Mouse (Mus musculus): Measurements from ENCODE around the gene Hexb. TPM values are rescaled to one million over a fixed set of nuclear protein-coding genes. Genes with fewer than 3 reads are reported as not detected.
"Not testable (repeated sequence)": the region's sequence is repeated elsewhere in the genome, so short reads cannot be mapped to it uniquely, and the experiment has no call there.

The Hexb gene
- polyA plus RNA-seq, 1 experiment, result 14.6 TPM

- Histone ChIP-seq H3K4me1 (ENCODE audit: control insufficient read depth, insufficient read depth, insufficient read length, low read length) (no peaks in the 10 kb centered on the region), H3K4me3 (ENCODE audit: insufficient read depth, low read depth, low read length) (no peak overlapping the region), H3K27ac (replicated peaks; ENCODE audit: low read depth, low read length) (no peak overlapping the region)
Observed at GRCm38 (mm10) chr13:97176731-97177130, 21.4 kb downstream of the Hexb start.

- Histone ChIP-seq H3K4me3 (ENCODE audit: insufficient read depth, low read depth, low read length) (no peak overlapping the region), H3K4me1 (ENCODE audit: control insufficient read depth, insufficient read depth, insufficient read length, low read length) (no peaks in the 10 kb centered on the region), H3K27ac (replicated peaks; ENCODE audit: low read depth, low read length) (no peak overlapping the region)
Observed at GRCm38 (mm10) chr13:97175520-97176264, 22.5 kb downstream of the Hexb start.

- no peak overlapping the region for H3K27ac ChIP-seq (replicated peaks; ENCODE audit: low read depth, low read length)
- H3K4me3 ChIP-seq (ENCODE audit: insufficient read depth, low read depth, low read length), result no peak overlapping the region
- H3K4me1 ChIP-seq (ENCODE audit: control insufficient read depth, insufficient read depth, insufficient read length, low read length), result no peaks in the 10 kb centered on the region
Observed at GRCm38 (mm10) chr13:97145834-97146233, 52.3 kb downstream of the Hexb start.

- Histone ChIP-seq H3K27ac (replicated peaks; ENCODE audit: low read depth, low read length) (no peak overlapping the region), H3K4me1 (ENCODE audit: control insufficient read depth, insufficient read depth, insufficient read length, low read length) (peaks cover 5% of the 10 kb centered on the region), H3K4me3 (ENCODE audit: insufficient read depth, low read depth, low read length) (no peak overlapping the region)
Observed at GRCm38 (mm10) chr13:97142321-97142720, 55.8 kb downstream of the Hexb start.

GRCm38 (mm10) chr13:97138404-97138931, 59.7 kb downstream of the Hexb start:
- Histone ChIP-seq H3K4me3 (ENCODE audit: insufficient read depth, low read depth, low read length) (peak overlapping the region; percentile 96), H3K27ac (replicated peaks; ENCODE audit: low read depth, low read length) (peak overlapping the region; percentile 96)
- H3K4me1 ChIP-seq (ENCODE audit: control insufficient read depth, insufficient read depth, insufficient read length, low read length), result not testable (repeated sequence)

- peak within 1 kb of the TSS; percentile 96 for H3K27ac ChIP-seq (replicated peaks; ENCODE audit: low read depth, low read length)
- H3K4me1 ChIP-seq (ENCODE audit: control insufficient read depth, insufficient read depth, insufficient read length, low read length), result peaks cover 5% of the 10 kb centered on the region
- H3K4me3 ChIP-seq (ENCODE audit: insufficient read depth, low read depth, low read length), result peak within 1 kb of the TSS; percentile 96
Observed at GRCm38 (mm10) chr13:97137466-97138400, 60.4 kb downstream of the Hexb start, which contains the start of the genes Gfm2 and Nsa2. TSS of gene Gfm2 (plus strand) at chr13:97137937. TSS of gene Nsa2 (minus strand) at chr13:97137937.

- not testable (repeated sequence) for H3K27ac ChIP-seq (replicated peaks; ENCODE audit: low read depth, low read length); H3K4me3 ChIP-seq (ENCODE audit: insufficient read depth, low read depth, low read length); H3K4me1 ChIP-seq (ENCODE audit: control insufficient read depth, insufficient read depth, insufficient read length, low read length)
Observed at GRCm38 (mm10) chr13:97130413-97130812, 67.7 kb downstream of the Hexb start.

GRCm38 (mm10) chr13:97129654-97130053, 68.5 kb downstream of the Hexb start:
- not testable (repeated sequence) for H3K4me1 ChIP-seq (ENCODE audit: control insufficient read depth, insufficient read depth, insufficient read length, low read length); H3K4me3 ChIP-seq (ENCODE audit: insufficient read depth, low read depth, low read length); H3K27ac ChIP-seq (replicated peaks; ENCODE audit: low read depth, low read length)

Other genes starting within 250 kb of the Hexb start
- not detected in 2 replicates for gene 1700029F12Rik, start 164.0 kb downstream of the Hexb start, polyA plus RNA-seq (2012; ENCODE audit: insufficient read depth, insufficient read length, missing spikeins)
- not detected in 2 replicates for gene Fam169a, start 131.1 kb downstream of the Hexb start, polyA plus RNA-seq (2012; ENCODE audit: insufficient read depth, insufficient read length, missing spikeins)
- 5.5 and 17.4 TPM in 2 replicates for gene Gm6169, start 99.1 kb downstream of the Hexb start, polyA plus RNA-seq (2012; ENCODE audit: insufficient read depth, insufficient read length, missing spikeins)
- 49.3 and 53.9 TPM in 2 replicates for gene Gfm2, start 60.4 kb downstream of the Hexb start, polyA plus RNA-seq (2012; ENCODE audit: insufficient read depth, insufficient read length, missing spikeins)
- gene Nsa2, start 60.4 kb downstream of the Hexb start, polyA plus RNA-seq (2012; ENCODE audit: insufficient read depth, insufficient read length, missing spikeins), result 111 and 128 TPM in 2 replicates
- 17.6 and 27.3 TPM in 2 replicates for gene Enc1, start 42.7 kb upstream of the Hexb start, polyA plus RNA-seq (2012; ENCODE audit: insufficient read depth, insufficient read length, missing spikeins)